Mouse (Mus musculus): ENCODE measurements around the gene Gm10518.

DNA sequence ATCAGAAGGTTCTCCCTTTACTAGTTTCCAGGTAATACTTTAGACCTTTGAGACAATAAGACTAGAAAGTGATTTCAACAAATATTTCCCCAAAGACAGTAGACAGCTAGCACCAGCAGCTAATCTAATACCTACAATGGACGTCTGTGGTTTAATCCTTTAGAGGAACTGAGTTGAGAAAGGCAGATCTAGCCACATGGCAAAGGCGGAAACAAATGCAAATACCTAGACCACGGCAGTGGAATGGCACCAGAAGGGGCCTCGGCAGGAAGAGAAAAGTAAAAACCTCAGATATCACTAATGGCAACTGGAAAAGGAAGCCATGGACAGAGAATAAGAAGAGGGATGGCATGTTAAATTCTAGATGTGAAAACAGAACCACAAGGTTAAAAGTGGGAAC lies 15.9 kb upstream of the Gm10518 start:
- TF ChIP-seq CTCF (IDR thresholded peaks at IDR 0.05; ENCODE audit: borderline replicate concordance, extremely low read depth, insufficient read depth, insufficient read length) (no peak), POLR2A (IDR thresholded peaks at IDR 0.05; ENCODE audit: borderline replicate concordance, extremely low read depth, insufficient read depth, insufficient read length, poor library complexity, severe bottlenecking) (no peak)

Data from brain, embryonic 14.5 days (tissue).